Mouse (Mus musculus) layer of hippocampus, adult 11-12 months (tissue): ENCODE measurements around the gene Gzmf.
"Not testable (repeated sequence)": the region's sequence is repeated elsewhere in the genome, so short reads cannot be mapped to it uniquely, and the experiment has no call there.

Experiments used
- DNase-seq: peaks from one replicate; pipeline ENCODE4 v3.0.0; 2022; ENCODE audit warnings: low spot score

Gene Gzmf

DNA sequence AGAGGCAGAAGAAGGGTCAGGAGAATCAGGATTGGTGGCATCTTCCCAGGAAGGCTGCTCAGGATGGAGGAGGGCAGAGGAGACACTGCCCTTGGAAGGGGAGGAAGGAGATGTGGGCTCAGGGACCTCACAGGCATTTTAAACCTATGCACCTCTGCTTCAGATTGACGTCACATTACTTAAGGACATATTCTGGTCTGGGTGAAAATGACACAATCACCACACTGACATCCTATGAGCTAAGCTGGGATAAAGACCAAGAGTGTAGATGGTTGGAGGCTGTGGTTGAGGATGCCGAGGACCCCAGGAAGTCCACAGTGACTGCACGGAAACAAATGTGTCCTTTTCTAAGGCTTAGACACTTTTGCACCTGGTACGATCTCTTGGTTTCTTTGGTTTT lies at the start of gene Gzmf:
Gzmf (minus strand) TSS at position 101 of the 400 bp plus-strand sequence.
- DNase-seq, result no peak

DNA sequence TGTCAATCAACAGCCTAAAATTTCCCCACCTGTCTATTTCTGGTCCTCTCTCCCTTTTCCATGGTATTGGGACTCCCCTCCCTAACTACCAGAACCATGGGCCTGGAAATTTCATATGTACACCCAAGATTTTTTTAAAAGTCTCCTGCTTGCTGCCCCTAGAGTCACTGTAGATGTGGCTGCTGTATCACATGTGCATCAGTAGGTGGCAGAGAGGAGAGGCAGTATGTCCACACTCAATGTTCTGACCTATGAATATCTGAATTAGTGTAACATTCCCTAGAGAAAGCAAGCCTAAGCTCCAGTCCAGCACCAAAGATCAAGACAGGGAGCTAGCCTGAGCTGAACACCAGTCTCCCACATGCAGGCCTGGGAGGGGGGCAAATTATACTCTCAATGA lies 29.2 kb upstream of the Gzmf start:
- DNase-seq, result no peak

DNA sequence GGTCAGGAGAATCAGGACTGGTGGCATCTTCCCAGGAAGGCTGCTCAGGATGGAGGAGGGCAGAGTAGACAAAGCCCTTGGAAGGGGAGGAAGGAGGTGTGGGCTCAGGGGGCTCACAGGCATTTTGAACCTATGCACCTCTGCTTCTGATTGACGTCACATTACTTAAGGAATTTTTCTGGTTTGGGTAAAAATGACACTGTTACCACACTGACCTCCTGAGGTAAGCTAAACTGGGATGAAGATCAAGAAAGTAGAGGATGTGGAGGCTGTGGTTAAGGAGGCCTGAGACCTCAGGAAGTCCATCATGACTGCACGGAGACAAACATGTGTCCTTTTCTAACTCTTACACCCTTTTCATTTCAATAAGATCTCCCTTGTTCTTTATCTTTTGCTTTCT lies 23.3 kb upstream of the Gzmf start, which contains the start of gene Gzmc:
Gzmc (minus strand) TSS at position 101 of the 400 bp plus-strand sequence.
- DNase-seq, result no peak

DNA sequence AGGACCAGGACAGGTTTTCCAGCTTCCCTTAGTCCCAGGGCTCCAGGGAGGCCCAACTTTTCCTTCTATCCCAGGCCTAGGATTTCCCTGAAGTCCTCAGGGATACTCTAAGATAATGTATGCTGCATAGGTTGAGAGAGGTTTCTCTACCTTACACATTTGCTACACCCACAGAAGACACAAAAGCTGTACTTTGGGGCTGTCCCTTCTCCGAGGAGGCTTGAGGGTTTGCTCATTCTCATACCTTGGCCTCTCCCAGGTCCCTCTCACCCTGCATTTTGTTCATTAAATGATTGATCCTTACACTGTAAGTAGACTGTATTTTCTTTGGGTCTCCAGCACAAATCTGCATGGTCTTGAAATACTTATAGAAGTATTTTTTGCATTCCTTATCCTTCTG lies 5.6 kb downstream of the Gzmf start:
- DNase-seq, result no peak

DNA sequence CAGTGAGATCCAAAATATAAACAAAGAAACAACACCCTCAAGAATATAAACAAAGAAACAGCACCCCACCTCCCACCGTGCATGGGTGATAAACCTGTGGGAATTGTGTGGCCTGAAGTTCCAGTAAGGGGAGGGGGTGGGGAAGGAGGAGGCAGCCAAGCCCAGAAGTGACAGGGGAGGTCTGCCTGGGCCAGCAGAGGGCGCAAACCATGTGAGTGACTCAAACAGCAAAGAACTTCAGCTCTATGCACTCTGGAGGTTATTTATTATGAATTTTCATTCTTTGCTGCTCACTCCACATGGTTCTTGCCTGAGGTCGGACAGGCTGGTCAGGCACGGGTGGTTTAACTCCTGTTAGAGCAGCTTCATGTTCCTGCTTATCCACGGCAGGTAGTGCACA lies 6.2 kb downstream of the Gzmf start:
- DNase-seq, result not testable (repeated sequence)

DNA sequence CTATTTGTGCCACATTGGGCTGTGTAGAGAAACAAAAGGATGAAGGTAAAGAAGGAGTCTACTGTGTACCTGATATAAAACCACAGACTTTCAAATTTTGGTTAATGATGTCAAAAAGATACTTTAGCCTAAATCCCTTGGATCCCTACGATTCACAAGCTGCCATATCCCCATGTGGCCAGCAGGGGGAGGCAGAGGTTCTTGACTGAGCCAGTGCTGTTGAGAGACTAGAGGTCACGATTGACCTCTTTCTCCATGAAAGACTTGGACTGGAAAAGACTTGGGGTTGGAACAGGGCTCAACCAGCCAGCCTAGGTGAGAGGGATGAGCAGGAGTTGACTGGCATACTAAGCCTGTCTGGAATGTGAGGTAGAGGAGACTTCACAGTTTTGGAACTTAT lies 7.2 kb downstream of the Gzmf start:
- DNase-seq, result peak; percentile 62

DNA sequence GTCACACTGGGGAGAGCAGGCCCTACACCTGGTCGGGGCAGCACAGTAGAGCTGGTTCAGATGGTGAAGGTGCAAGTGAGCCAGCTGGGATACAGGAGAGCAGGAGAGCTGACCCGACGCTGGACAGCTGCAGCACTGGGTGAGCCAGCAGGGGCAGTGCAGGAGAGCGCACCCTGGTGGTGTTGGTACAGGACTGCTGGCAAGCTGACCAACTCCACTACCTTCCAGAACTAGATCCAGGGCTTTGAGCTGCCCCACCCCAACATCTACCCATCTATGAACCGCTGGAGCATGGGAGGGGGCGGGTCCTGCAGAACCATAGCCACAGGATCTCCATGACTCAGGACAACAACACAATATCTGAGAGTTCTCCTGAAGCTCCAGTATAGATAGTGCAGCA lies 24.3 kb downstream of the Gzmf start:
- no peak for DNase-seq

DNA sequence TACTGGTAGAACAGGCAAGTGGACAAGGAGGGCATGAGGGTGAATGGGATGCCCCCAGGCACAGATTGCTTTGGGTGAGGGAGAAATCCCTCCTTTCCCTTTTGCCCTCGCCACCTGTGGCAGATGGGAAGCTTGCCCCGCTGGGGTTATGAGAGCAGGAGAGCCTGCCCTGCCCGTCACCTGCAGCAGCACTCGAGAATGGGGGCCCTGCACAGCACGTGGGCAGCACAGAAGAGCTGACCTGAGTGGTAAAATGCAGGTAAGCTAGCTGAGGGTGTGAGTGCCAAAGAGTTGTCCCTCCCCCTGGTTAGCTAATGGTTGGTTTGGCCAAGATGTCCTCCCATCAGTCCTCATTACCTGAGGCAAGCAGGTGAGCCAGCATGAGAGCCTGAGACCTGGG lies 24.7 kb downstream of the Gzmf start:
- DNase-seq, result no peak

DNA sequence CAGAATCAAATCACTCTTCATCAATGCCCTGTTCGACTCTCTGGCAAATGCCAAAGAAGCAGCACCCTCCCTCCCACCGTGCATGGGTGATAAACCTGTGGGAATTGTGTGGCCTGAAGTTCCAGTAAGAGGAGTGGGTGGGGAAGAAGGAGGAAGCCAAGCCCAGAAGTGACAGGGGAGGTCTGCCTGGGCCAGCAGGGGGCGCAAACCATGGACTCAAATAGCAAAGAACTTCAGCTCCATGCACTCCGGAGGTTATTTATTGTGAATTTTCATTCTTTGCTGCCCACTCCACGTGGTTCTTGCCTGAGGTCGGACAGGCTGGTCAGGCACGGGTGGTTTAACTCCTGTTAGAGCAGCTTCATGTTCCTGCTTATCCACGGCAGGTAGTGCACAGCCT lies 33.6 kb downstream of the Gzmf start:
- DNase-seq, result peak; percentile 37

DNA sequence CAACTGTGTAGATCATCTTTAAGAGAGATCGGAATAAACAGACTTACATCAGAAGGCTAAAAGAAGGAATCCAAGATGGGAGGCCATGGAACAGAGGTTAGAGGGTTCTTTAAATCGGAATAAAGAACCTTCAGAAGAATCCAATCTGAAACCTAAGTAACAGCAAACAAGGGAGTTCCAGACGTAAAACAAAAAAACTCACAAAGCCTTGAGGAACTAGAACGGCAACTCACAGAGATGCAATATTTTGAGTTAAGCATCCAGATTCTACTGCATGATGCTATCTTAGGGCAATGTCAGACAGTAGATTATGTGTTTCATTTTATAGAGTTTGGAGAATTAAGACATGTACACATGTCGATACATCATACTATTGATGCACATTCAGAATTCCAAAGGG lies 36.7 kb downstream of the Gzmf start, which contains the start of gene Gzmn:
Gzmn (minus strand) TSS at position 101 of the 400 bp plus-strand sequence.
- no peak for DNase-seq

DNA sequence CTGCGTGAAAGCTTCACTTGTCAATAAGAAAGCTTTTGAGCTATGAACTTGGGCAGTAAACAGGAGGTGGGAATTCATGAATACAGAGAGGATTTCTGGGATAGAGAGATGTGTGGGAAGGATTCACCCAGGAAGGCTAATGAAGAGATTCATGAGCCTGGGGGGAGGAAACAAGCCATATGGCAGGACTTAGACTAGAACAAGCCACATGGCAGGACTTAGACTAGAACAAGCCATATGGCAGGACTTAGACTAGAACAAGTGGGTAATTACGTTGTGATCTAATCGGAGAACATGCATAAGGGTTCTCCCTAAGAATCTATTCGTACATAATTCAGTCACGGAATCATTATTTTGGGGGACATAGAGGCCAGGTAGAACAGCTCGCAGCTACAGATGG lies 37.8 kb downstream of the Gzmf start:
- DNase-seq, result peak; percentile 45

DNA sequence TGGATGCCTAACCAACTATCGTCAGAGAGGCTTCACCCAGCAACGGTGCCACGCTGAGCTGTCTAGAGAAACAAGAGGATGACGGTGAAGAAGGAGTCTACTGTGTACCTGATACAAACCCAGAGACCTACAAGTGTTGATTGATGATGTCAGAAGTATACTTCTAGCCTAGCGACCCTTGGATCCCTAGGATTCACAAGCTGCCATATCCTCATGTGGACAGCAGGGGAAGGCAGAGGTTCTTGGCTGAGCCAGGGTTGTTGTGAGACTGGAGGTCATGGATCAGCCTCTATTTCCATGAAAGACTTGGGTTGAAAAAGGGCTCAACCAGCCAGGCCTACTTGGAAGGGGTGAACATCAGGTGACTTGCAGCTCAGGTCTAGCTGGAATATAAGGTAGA lies 38.5 kb downstream of the Gzmf start:
- DNase-seq, result no peak

DNA sequence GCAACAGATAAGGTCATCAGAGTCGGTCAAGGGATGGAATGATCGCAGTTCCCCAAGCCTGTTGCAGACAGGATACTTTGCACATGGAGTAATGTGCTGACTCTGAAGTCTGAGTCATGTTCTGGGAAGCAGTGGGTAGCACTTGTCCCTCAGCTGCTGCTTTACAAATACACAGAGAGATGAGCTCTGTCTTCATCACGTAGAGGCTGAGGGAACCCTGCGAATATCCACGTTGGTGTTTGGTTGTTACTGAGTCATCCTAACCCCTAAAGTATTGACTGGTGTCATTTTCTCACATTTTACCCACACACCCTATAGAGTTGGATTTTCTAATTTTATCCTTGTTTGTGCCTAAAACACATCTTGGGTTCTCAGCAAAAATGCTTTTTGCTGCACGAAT lies 43.2 kb downstream of the Gzmf start:
- DNase-seq, result no peak

DNA sequence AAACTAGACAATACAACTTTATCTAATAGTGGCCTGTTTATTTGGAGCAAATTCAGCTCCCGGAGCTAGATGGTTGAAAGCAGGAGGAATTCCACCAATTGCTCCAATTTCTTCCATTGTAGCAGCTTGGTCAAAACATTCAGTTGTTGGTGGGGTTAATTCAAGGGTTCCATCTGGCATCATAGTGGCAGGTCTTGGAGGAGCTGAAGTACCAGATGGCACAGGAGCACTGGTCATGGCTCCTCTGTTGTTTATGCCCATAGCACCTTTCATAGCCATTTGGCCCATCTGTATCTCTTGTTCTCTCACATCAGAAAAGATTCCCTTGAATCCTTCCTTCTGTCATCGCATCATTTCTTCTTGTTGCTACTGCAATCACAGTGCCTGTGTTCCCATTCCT lies 49.1 kb downstream of the Gzmf start:
- DNase-seq, result no peak

DNA sequence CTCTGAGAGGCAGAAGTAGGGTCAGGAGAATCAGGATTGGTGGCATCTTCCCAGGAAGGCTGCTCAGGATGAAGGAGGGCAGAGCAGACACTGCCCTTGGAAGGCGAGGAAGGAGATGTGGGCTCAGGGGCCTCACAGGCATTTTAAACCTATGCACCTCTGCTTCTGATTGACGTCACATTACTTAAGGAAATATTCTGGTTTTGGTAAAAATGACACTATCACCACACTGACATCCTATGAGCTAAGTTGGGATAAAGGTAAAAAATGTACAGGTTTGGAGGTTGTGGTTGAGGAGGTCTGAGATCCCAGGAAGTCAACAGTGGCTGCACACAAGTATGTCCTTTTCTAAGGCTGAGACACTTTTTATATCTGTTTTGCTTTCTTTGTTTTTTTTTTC lies 51.7 kb downstream of the Gzmf start, which contains the start of gene Gzmg:
Gzmg (minus strand) TSS at position 101 of the 400 bp plus-strand sequence.
- not testable (repeated sequence) for DNase-seq

DNA sequence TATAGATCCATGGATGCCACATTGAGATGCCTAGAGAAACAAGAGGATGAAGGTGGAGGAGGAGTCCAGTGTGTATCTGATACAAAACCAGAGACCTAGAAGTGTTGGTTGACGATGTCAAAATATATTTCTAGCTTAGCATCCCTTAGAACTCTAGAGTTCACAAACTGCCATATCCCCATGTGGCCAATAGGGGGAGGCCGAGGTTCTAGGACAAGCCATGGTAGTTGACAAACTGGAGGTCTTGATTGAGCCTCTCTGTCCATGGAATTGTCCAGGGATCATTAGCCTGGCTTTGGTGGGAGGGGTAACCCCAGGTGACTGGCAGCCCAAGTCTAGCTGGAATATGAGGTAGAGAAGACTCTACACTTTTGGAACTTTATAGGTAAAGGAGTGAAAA lies 55.9 kb downstream of the Gzmf start:
- no peak for DNase-seq
